Mouse (Mus musculus) lung, adult 2 months (tissue): ENCODE data around the gene Mrpl47. TPM values are rescaled to one million over a fixed set of nuclear protein-coding genes. Genes with fewer than 3 reads are reported as not detected.

Source experiments
- DNase-seq: peaks from one replicate; pipeline ENCODE4 v3.0.0; 2022
- H3K4me1 ChIP-seq: fragments of 200-500 bp; 2 replicates; pipeline ENCODE4 v1.6.1; 2011; ENCODE audit warnings: low read length; ENCODE audit not compliant: control insufficient read depth, insufficient read depth
- H3K4me3 ChIP-seq: fragments of 200-500 bp; replicated peaks from 2 replicates; pipeline ENCODE3; 2011; ENCODE audit warnings: low read depth, mild to moderate bottlenecking, control low read depth, low read length; ENCODE audit errors: extremely low read depth
- CTCF ChIP-seq: fragments of 200-500 bp; IDR thresholded peaks from 2 replicates; pipeline ENCODE4 v1.5.1; 2011; ENCODE audit warnings: mild to moderate bottlenecking, low read length, control low read depth; ENCODE audit not compliant: insufficient read depth
- POLR2A ChIP-seq: fragments of 200-500 bp; IDR thresholded peaks from 2 replicates; pipeline ENCODE4 v1.6.1; 2011; ENCODE audit warnings: low read depth, mild to moderate bottlenecking, control low read depth, low read length, borderline replicate concordance; ENCODE audit errors: extremely low read depth
- WGBS: fragments of 180-500 bp; shearing (Covaris S2); methylation state at CpG from one replicate; pipeline ENCODE4 v1.1.7; 2018; 5-methylcytosine and 5-hydroxymethylcytosine counted together
- polyA plus RNA-seq: library from polyadenylated mRNA; depleted of rRNA; stranded (reverse); fragments of >200 nt; gene quantifications from 2 replicates; pipeline ENCODE4 v1.2.3, GENCODE M21; 2012; rRNA removed

The Mrpl47 gene
- polyA plus RNA-seq, 1 experiment: 2.0 TPM

GRCm38 (mm10) chr3:32690901-32691300, 46.5 kb downstream of the Mrpl47 start:
- TF ChIP-seq POLR2A (no peak), CTCF (no peak)
- Histone ChIP-seq H3K4me1 (no peaks in the 10 kb centered on the region), H3K4me3 (no peak overlapping the region)
- WGBS: 50% methylated on average over 1 of the region's 1 CpGs
- no peak for DNase-seq

- DNase-seq: no peak
- WGBS: 73% methylated on average over 3 of the region's 3 CpGs
Measured at GRCm38 (mm10) chr3:32690008-32690407, 47.4 kb downstream of the Mrpl47 start.

GRCm38 (mm10) chr3:32689567-32689999, 47.8 kb downstream of the Mrpl47 start:
- H3K4me3 ChIP-seq: no peak overlapping the region
- no peak for DNase-seq
- no peaks in the 10 kb centered on the region for H3K4me1 ChIP-seq
- TF ChIP-seq CTCF (no peak), POLR2A (no peak)
- WGBS: 56% methylated on average over 9 of the region's 9 CpGs

More at GRCm38 (mm10) chr3:32690008-32690407, 47.4 kb downstream of the Mrpl47 start:
- no peak overlapping the region for H3K4me3 ChIP-seq
- TF ChIP-seq POLR2A (no peak), CTCF (no peak)
- no peaks in the 10 kb centered on the region for H3K4me1 ChIP-seq

- no peak for DNase-seq
- Histone ChIP-seq H3K4me1 (no peaks in the 10 kb centered on the region), H3K4me3 (no peak overlapping the region)
- TF ChIP-seq POLR2A: no peak
- WGBS: 68% methylated on average over 4 of the region's 4 CpGs
Measured at GRCm38 (mm10) chr3:32687156-32687555, 50.2 kb downstream of the Mrpl47 start.

- WGBS: 72% methylated on average over 1 of the region's 1 CpGs
- no peak for DNase-seq
- H3K4me3 ChIP-seq: no peak overlapping the region
- TF ChIP-seq POLR2A (no peak), CTCF (no peak)
- no peaks in the 10 kb centered on the region for H3K4me1 ChIP-seq
Measured at GRCm38 (mm10) chr3:32686537-32686936, 50.9 kb downstream of the Mrpl47 start.

- WGBS: 72% methylated on average over 3 of the region's 3 CpGs
- no peak for TF ChIP-seq POLR2A
- no peak for TF ChIP-seq CTCF
- DNase-seq: no peak
Measured at GRCm38 (mm10) chr3:32684631-32685030, 52.8 kb downstream of the Mrpl47 start.

GRCm38 (mm10) chr3:32682910-32683531, 54.4 kb downstream of the Mrpl47 start:
- WGBS: 60% methylated on average over 12 of the region's 12 CpGs
- no peak overlapping the region for H3K4me3 ChIP-seq
- no peaks in the 10 kb centered on the region for H3K4me1 ChIP-seq
- no peak for DNase-seq
- TF ChIP-seq CTCF: no peak
- TF ChIP-seq POLR2A: no peak

More at GRCm38 (mm10) chr3:32684631-32685030, 52.8 kb downstream of the Mrpl47 start:
- H3K4me3 ChIP-seq: no peak overlapping the region
- H3K4me1 ChIP-seq: no peaks in the 10 kb centered on the region

GRCm38 (mm10) chr3:32676393-32676792, 61.0 kb downstream of the Mrpl47 start:
- 74% methylated on average over 6 of the region's 6 CpGs for WGBS
- TF ChIP-seq CTCF: no peak
- no peak for TF ChIP-seq POLR2A
- no peak overlapping the region for H3K4me3 ChIP-seq
- DNase-seq: no peak
- no peaks in the 10 kb centered on the region for H3K4me1 ChIP-seq

Other genes with a start within 250 kb of the Mrpl47 start
- gene Kcnmb3, start 245.4 kb downstream of the Mrpl47 start, polyA plus RNA-seq: 0.08 TPM in 1 of 2 replicates, not detected in the other
- gene Zfp639, start 227.3 kb downstream of the Mrpl47 start, polyA plus RNA-seq: 21.6 and 33.8 TPM in 2 replicates
- 8.0 and 12.4 TPM in 2 replicates for gene Mfn1, start 208.1 kb downstream of the Mrpl47 start, polyA plus RNA-seq
- 34.9 and 52.8 TPM in 2 replicates for gene Gnb4, start 121.0 kb downstream of the Mrpl47 start, polyA plus RNA-seq
- 13.6 and 18.9 TPM in 2 replicates for gene Actl6a, start 31.3 kb downstream of the Mrpl47 start, polyA plus RNA-seq
- gene Ndufb5, start 615 bp downstream of the Mrpl47 start, polyA plus RNA-seq: 103 and 111 TPM in 2 replicates
- gene Usp13, start 79.9 kb upstream of the Mrpl47 start, polyA plus RNA-seq: 3.3 and 5.5 TPM in 2 replicates